Mouse (Mus musculus) lung, adult 2 months (tissue): ENCODE measurements around the gene Camta1.

ENCODE experiments used
- CTCF ChIP-seq: fragments of 200-500 bp; IDR thresholded peaks from 2 replicates; pipeline ENCODE4 v1.5.1; 2011; ENCODE audit warnings: mild to moderate bottlenecking, low read length, control low read depth; ENCODE audit not compliant: insufficient read depth
- POLR2A ChIP-seq: fragments of 200-500 bp; IDR thresholded peaks from 2 replicates; pipeline ENCODE4 v1.6.1; 2011; ENCODE audit warnings: low read depth, mild to moderate bottlenecking, control low read depth, low read length, borderline replicate concordance; ENCODE audit errors: extremely low read depth

DNA sequence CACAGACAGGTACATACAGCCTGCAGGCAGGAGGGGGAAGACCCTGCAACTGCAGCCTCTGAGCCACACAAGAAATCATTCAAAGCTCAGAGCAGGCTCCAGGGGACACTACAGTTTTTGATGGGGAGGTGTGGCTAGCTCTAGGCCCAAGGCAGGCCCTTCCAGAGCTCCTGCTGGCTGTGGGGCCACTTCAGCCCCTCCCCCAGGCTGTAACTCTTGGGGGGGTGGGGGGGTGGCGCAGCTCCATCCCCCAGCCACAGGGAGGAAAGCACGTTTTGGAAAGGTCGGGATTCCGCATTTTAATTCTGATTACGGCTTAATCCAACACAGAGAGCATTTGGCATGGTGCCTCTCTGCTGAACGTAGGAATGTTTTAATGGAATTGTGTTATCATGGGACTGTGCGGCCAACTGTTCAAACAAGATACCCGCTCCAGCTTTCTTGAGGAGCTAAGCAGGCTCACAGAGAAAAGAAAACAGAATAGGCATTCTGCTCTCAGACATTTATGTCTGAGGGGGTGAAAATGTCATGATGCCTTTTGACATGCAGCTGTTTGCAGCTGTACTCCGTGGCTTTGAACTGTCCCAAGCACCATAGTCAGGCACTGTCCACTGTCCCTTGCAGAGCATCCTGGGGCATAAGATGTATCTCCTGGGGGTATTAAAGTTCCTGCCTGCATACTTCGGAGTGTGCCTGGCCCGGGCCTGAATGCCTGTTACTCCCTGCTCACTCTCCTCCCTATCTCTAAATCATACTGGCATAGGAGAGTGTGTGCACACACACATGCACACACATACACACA lies 344.5 kb downstream of the Camta1 start:
- TF ChIP-seq CTCF (no peak), POLR2A (no peak)
